Mouse (Mus musculus): ENCODE measurements around the gene Slc25a45. TPM values are rescaled to one million over a fixed set of nuclear protein-coding genes. Genes with fewer than 3 reads are reported as not detected.

The Slc25a45 gene
- 1 to 10 TPM; 2.5 to 2.7 TPM for total RNA-seq (2021)

- peak; percentile 68 to 71 for DNase-seq
Measured at GRCm38 (mm10) chr19:5877618-5878361, at the start of gene Slc25a45. TSS of gene Slc25a45 (plus strand) at chr19:5877808.

GRCm38 (mm10) chr19:5828155-5828554 lies 49.5 kb upstream of the Slc25a45 start:
- DNase-seq: no peak

- DNase-seq: no peak
Measured at GRCm38 (mm10) chr19:5828905-5829304, 48.7 kb upstream of the Slc25a45 start.

- DNase-seq: no peak
Measured at GRCm38 (mm10) chr19:5829958-5830615, 47.5 kb upstream of the Slc25a45 start.

GRCm38 (mm10) chr19:5830776-5831175 lies 46.8 kb upstream of the Slc25a45 start:
- DNase-seq: no peak

GRCm38 (mm10) chr19:5831224-5831957 lies 46.2 kb upstream of the Slc25a45 start:
- no peak for DNase-seq

- DNase-seq: no peak
Measured at GRCm38 (mm10) chr19:5831958-5832320, 45.7 kb upstream of the Slc25a45 start.

- no peak for DNase-seq
Measured at GRCm38 (mm10) chr19:5832326-5832725, 45.3 kb upstream of the Slc25a45 start.

GRCm38 (mm10) chr19:5833287-5834100 lies 44.1 kb upstream of the Slc25a45 start:
- DNase-seq: no peak

- no peak for DNase-seq
Measured at GRCm38 (mm10) chr19:5834260-5834925, 43.2 kb upstream of the Slc25a45 start.

GRCm38 (mm10) chr19:5835054-5835921 lies 42.3 kb upstream of the Slc25a45 start:
- DNase-seq: no peak

- DNase-seq: no peak
Measured at GRCm38 (mm10) chr19:5835922-5836430, 41.6 kb upstream of the Slc25a45 start.

GRCm38 (mm10) chr19:5836941-5837572 lies 40.6 kb upstream of the Slc25a45 start:
- DNase-seq: no peak

GRCm38 (mm10) chr19:5837606-5838005 lies 40.0 kb upstream of the Slc25a45 start:
- DNase-seq: no peak

- no peak for DNase-seq
Measured at GRCm38 (mm10) chr19:5838136-5838891, 39.3 kb upstream of the Slc25a45 start.

GRCm38 (mm10) chr19:5838892-5839165 lies 38.8 kb upstream of the Slc25a45 start:
- DNase-seq: no peak

GRCm38 (mm10) chr19:5839317-5840085 lies 38.1 kb upstream of the Slc25a45 start:
- no peak for DNase-seq

GRCm38 (mm10) chr19:5840086-5840889 lies 37.3 kb upstream of the Slc25a45 start:
- no peak for DNase-seq

Data from layer of hippocampus, postnatal 36 days (tissue).